Mouse (Mus musculus) adipocyte (in vitro differentiated cells): Measurements from ENCODE around the gene Tacc2.

Experiments used
- DNase-seq: peaks from one replicate; pipeline ENCODE4 v3.0.0-alpha.2; 2016; ENCODE audit warnings: low spot score

The Tacc2 gene

DNA sequence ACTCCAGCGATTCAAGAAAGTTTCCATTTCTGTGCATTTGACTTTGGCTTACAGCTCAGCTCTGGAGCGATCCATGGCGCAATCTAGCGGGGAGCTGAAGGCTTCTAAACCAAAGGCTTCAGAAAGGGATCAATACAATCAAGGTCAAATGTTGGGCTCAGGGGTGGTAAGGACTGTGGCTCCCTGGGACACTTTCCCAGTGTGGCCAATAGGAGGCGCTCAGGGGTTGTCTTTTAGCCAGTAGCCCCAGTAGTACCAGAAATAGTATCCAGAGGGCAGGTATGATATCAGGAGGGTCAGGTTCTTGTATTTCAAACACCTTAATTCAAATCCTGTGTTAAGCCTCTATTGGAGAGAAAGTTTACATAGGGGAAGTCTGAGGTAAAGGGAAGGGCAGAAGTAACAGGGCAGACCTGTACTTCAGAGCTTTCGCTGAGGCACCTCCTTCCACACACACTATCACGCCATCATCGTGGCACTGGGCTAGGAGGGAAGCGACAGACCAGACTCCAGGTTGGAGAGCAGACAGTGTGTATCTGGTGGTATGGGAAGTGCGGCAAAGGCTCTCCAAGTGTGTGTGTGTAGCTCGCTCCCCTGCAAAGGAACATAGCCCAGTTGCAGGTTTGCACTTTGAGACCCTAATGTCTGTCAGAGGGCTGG, 196.1 kb downstream of the Tacc2 start:
- DNase-seq, result peak; percentile 35

DNA sequence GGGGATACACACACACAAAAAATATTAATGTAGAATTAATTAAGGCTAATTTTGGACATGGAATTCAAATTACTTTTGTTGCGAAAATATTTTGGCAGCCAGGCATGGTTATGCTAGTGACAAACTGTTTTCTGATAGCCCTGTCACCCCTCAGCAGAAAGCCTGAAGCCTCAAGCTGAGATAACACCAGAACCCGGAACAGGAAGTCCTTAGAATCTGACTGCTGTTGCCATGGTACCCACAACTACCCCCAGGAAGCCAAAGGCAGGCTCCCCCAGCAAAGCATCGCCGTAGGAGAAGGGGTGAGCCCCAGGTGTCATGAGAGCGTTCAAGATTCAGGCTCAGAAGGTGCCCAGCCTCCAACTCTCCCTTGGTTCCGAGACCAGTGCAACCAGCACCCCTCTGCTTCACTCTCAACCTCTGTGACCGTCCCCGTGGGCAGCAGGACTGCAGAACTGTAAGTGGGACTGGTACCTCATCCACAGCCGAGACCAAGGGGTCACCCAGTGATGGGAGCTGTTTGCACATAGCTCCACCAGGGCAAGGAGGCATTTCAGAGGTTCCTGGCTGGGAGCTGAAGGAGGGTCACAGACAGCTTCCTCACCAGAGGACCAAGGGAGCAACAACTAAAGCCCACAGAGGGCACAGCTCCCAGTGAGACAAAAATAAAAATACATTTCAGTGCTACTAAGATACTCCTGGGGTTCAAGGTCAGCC, 196.8 kb downstream of the Tacc2 start, which contains the start of gene Btbd16:
Btbd16 (plus strand) TSS at position 156 of the 717 bp plus-strand sequence.
- no peak for DNase-seq

DNA sequence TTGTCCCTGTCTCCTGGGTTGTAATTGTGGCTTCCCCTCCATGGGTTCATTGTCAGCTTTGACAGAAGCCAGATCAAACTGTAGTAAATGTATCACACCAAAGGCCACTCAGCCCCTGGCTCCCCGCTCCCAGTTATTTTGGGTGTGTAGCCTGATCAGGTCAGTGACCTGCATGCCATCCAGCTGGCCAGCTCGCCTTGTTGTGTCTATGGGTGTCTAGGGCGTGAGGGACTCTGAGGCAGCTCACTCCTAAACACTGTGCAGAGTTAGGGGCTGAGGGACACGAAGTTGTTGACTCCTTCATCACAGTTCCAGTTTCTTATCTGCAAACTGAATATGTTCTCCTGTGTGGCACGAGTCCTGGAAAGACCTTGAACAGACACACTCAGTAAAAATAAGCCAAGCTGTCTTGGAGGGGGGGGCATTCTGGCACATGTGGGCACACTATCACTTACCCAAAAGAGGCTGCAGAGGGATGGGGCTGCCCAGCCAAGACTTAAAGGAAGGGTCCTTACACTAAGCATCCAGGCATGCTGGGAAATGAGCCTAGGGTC, 203.7 kb downstream of the Tacc2 start:
- no peak for DNase-seq

DNA sequence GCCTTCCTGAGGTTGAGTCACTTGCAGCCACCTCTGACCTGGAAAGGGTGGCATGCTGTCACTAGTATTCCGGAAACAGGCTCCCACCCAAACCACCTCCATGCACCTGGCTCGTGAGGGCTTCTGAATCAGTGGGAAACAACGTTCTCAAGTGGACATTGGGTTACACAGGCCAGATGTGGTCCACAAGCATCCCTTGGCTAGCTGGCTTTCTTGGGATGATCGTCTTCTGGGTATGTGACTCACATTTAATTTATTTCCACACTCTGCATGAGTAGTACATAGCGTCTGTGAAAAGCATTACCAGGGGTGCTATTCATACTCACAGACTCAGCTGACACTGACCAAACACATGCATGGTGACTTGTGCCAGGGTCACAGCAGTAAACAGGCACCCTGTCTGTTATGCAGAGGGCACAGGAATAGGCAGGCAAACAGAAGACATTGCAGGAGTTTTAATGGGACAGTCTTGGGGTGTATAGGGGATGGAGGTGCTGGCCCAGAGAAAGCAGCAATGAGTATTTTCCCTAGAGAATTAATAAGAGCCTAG, 205.3 kb downstream of the Tacc2 start:
- DNase-seq, result no peak

DNA sequence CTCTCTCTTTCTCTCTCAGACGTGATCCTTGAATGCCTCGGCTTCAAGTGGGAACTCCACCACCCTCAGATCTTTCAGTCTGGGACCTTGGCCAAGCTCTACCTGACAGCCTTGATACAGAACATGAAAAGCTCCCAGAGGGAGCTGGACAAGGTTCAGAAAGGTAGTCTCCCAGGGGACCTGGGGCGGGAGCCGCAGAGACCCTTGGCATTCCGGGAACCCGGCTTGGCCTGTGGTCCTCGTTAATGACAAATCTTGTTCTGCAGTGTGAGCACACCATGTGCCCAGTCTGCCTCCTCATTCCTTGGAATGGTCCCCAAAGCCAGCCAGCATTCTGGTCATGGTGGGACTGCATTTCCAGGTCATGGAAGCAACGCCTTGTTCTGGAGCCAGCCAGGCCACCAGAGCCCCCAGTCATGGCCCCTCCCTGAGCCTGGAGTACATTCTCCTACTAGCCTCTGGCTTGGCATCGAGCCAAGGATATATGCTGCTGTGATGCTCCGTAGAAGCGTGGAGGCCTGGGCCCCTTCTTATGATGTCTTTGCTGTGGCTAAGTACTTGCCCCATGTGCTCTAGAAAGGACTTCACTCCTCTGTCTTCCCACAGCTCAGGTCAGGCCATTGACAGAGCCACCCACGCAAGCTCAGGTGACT, 208.8 kb downstream of the Tacc2 start:
- no peak for DNase-seq

DNA sequence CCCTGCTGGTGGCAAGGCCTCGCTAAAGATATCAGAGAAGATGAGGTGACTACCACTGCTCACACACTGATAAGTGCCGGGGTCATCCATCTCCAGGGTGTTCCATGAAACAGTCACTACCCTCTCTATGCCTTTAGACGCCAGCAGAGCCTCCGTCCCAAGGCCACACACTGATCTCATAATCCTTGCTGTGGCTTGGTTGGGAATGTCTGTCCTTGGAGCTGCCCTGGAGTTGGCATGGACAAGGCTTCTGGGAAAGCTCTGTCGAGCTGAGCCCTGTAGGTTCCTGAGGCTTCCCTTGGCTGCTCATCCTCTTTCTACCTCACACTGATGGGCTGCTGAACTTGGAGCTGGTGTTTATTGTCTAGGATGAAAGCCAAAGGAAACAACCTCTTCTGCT, 209.5 kb downstream of the Tacc2 start:
- DNase-seq, result no peak

DNA sequence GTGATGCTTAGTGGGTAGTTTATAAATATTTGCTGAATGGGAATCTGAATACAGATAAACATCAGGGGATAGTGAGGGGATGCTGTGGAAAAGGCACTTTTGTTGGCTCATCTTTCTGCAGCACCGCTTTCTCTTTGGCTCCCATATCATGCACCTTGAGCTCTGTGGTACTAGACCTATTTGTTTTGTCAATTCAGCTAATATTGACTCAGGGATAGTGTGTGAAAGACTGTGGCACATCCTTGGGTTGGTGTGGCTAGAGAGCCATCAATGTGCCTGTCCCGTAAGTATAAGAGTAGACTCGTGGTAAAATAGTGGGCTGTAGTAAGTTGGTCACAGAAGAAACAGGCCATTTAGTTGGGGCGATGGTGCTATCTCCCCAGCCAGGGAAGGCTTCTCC, 210.3 kb downstream of the Tacc2 start:
- no peak for DNase-seq

DNA sequence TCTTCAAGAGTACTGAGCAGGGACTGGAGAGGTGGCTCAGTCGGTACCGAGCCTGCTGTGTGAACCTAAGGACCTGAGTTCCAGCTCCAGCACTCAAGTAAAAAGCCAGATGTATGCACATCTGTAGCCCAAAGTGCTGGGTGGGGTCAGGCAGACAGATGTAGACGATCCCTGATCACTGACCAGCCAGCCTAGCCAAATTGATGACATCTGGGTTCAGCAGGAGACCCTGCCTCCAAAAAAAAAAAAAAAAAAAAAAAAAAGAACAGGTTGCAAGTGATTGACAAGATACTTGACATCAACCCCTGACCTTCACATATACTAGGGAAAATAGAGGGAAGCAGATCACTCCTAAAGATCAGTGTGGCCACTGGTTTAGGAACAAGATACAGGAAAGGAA, 211.7 kb downstream of the Tacc2 start:
- DNase-seq, result no peak

DNA sequence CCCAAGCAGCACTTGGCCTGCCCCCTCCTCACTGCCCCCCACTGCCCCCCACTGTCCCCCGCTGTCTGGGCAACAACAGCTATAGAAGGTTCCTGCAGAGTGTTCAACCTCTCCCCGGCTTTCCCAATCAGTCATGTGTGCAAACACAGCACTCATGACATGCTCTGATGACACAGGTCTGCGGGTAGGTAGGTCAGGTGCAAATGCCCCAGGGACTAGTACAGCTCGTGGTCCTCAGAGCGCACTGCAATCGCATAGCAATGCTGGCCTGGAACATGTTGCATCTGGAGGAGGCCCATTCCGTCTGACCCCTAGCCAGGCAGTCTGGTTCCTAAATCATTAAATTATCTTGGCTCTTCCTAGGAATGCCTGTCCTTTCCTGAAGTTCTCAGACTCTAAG, 212.2 kb downstream of the Tacc2 start:
- DNase-seq, result no peak

DNA sequence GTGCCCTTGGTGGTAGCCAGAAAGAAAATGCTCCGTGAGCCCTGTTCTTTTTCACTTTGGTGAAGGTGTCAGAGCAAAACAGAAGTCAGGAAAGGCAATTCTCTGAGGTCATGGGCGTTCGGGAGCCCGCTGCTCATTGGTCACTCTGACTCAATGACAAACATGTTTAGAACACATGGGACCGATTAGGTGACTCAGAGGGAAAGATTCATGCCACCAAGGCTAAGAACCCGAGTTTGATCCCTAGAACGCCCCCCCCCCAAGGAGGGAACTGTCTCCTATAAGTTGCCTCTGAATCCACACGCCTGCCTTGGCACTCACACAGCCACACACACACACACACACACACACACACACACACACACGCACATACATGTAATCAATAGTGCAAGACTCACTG, 216.4 kb downstream of the Tacc2 start:
- DNase-seq, result no peak

DNA sequence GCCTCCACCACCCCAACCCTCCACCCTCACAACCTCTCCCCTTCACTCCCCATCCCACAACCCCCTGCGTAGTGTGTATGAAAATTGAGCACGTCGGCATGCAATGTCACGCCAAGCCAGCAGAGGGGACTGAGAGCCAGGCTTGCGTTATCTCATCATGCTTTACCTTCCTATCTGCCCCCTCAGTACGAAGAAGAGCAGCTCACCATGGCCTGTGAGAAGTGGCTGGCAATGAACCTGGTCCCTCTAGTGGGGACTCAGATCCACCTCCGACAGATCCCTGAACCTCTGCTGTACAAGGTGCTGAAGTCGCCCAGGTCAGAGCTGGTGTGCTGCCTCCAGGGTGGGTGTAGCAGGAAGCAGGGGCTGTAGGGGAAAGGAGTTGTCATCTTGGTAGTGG, 219.5 kb downstream of the Tacc2 start:
- DNase-seq, result no peak

DNA sequence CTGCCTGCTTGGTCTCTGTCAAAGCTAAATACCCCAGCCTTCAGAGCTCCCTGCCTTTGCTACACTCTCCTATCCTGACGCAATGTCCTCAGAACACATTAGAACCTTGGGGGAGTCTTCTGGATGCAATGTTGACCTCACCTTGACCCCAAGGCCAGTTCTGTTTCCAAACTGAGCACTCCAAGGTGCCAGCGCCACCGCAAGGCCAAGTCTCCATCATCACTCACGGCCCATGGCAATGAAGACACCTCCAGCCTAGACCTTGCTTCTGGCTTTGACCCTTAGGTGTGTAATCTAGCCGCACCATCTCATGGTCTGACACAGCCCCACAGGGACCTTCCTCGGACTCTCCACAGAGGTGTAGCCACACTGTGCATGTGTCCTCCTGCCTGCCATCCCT, 220.3 kb downstream of the Tacc2 start:
- no peak for DNase-seq

DNA sequence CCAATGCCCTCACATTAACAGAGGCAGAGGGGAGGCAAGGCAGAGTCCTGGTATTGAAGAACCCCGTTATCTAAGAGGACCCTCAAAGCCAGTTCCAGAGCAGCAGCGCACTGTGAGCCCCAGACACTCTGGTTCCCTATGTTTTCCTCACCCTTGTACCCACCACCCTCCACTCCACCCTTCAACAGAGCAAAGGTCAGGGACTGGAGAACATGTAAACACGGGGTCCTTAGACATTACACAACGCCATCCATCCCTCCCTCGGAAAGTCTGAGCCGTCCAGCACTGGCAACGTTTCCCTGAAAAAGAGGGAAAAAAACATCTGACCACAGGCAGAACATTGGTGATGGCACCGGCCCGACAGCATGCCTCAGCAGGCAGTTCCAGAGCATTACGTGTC, 222.2 kb downstream of the Tacc2 start:
- DNase-seq, result no peak

DNA sequence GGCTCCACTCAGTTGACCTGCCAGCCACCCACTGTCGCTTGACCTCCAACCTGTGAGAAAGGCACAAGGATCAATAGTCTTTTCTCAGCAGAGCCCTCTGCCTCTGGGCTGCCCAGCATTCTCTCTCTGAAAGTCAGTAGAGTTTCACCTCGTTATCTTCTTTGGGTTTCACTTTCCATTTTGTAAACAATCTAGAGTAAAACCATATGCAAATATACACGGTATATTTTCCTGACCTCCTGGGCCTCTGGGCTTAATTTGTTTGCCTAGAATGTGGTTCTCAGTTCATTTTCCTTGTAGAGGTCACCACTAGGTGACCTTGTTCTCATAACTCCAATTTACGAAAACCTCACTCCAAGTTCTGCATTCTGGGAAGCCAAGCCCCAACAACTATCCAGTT, 223.4 kb downstream of the Tacc2 start:
- no peak for DNase-seq

DNA sequence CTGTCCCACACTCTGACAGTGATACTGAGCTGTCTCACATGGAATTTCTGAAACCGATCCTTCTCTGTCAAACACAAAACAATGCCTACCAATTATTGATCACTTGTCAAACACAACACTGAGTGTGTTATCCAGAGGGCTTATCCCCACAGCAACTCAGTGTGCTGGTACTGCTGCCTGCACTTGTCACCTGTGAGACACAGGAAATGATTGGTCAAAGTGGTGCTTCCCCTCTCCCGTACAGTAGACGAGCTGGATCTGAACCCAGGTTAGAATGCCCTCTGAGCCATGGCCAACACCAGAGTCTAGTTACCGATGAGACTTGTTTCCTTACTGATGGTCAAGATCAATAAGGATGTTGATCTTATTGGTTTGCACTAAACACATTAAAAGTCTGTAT, 224.6 kb downstream of the Tacc2 start:
- no peak for DNase-seq

DNA sequence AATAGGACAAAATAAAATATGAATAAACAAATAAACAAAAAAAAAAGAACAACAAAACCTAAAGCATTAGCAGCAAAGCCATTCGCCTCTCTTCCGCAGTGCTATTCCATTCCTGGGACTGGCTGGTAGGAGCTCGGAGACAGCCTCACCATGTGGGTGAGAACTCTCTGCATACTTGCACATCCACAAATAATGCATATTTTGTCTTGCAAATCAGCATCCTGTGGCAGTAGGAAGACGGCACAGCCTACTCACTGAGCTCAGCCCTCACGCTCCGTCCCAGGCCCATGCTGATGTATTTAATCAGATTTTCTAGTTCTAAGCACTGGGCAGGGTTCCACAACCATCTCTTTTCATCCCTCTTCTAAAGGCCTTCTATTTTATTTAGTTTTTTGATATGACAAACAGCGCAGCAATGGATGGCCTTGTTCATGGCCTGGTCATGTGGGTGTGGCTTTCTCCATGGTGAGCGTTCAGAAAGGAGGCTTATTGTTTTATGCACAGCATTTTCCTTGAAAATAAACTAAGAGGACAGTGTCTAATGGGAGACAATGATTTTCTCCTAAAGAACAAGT, 226.1 kb downstream of the Tacc2 start:
- DNase-seq, result no peak

DNA sequence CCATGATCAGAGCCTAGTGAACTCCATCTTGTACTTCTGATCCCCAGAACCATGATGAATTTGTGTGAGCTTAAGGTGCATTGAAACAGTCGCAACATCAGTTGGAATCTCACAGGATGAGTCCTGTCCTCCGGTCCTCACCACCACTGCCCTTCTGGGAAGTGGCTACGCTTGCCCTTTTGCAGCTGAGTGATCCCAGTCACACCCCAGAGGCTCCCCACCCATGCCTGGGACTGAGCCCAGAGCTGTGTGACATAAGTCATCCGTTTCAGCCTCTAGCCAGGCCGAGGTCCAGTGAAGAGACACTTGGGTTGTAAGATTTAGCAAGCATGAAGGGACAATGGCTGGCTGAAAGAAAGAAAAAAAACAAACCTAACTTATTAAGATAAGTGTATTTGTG, 227.8 kb downstream of the Tacc2 start:
- DNase-seq, result peak; percentile 16

DNA sequence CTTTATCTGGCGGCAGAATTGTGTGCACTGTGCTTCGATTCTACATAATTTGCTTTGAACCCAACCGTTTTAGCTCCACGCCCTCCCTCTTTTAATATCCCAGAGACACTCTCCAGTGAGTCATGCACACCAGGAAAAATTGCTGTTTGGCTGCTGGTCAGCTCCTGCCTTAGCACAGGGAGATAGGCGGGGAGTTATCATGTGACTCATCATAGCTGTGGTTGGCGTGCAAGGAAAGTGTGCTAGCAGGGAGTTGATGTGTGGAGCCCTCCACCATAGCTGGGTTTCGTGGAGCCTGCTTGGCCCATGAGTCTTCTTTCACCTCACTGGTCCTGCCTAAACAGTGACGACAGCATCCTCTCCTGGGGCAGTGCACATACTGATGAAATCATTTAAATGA, 230.5 kb downstream of the Tacc2 start:
- peak; percentile 50 for DNase-seq

DNA sequence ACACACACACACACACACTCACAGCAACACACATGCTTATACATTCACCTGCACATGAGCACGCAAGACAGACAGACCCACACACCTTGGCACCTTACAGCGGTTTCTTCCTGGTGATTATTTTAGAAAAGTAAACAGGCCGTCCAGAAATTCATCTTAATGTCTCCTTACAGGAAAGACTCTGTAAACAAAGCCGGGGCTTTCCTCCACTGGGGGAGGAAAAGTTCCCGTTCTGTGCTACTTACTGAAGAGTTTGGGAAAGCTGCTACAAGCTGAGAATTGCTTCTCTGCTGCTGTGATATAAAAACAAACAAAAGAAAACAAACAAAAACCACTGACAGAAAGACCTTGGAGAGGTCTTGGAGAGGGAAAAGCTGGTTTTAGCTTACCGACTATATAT, 231.5 kb downstream of the Tacc2 start:
- no peak for DNase-seq

DNA sequence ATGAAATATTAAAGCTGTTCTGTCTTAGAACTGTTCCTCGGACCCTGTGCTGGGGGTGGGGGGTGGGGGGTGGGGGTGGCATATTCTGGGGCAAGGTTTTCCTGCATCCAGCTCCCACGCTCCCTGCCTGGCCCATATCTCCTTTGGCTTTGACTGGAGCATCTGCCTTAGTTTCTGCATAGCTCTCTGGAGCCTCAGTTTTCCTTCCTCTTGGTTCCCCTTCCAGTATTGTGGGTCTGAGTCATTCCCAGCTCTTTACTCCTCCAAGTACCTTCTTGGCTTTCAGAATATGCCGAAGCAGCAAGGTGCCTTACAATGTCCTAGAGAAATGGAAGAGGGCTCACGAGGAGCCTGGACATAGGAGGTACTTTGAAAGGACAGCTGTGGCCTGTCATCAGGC, 233.0 kb downstream of the Tacc2 start:
- DNase-seq, result no peak

DNA sequence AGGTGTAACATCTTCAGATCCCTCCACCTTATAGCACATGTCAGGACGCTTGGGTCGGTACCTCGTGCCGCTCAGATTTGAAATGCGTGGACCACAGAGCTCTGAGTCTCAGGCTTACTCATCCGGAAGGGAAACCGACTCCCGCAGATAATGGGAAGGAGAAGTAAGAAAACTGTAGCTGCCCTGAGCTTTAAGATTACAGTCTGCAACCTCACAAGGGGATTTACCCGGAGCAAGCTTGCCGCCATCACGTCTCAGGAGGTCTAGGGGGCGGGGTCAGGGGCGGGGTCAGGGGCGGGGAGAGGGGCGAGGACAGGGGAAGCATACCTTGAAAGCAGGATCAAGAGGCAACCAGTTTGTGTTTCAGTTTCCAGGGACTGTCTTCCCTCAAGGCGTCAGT, 235.2 kb downstream of the Tacc2 start:
- DNase-seq, result no peak
